Mouse (Mus musculus) hematopoietic stem cell, adult 5-6 weeks (primary cell): ENCODE data around the gene Gsk3a. TPM values are rescaled to one million over a fixed set of nuclear protein-coding genes. Genes with fewer than 3 reads are reported as not detected.

Experiments
- ATAC-seq, 2 experiments: fragments of 125-278 bp in 1 of 2; replicated peaks in 1 of 2; 2 replicates each; pipeline ENCODE4 v1.8.0; 2016 to 2017; ENCODE audit warnings: inconsistent platforms in 2 of 2, mild to moderate bottlenecking in 2 of 2, moderate number of reproducible peaks in 2 of 2, low read depth in 1 of 2, moderate TSS enrichment in 1 of 2; ENCODE audit not compliant: low FRiP score in 2 of 2, poor library complexity in 2 of 2, severe bottlenecking in 2 of 2, insufficient read depth in 1 of 2, low TSS enrichment in 1 of 2
- total RNA-seq: library from RNA; stranded (forward); fragments of 172-1452, 232-1000 nt; gene quantifications from 2 replicates; pipeline ENCODE4 v1.2.3, GENCODE M21; 2017

Gsk3a gene
- total RNA-seq, 1 experiment from 2014 or later: 66.5 TPM

DNA sequence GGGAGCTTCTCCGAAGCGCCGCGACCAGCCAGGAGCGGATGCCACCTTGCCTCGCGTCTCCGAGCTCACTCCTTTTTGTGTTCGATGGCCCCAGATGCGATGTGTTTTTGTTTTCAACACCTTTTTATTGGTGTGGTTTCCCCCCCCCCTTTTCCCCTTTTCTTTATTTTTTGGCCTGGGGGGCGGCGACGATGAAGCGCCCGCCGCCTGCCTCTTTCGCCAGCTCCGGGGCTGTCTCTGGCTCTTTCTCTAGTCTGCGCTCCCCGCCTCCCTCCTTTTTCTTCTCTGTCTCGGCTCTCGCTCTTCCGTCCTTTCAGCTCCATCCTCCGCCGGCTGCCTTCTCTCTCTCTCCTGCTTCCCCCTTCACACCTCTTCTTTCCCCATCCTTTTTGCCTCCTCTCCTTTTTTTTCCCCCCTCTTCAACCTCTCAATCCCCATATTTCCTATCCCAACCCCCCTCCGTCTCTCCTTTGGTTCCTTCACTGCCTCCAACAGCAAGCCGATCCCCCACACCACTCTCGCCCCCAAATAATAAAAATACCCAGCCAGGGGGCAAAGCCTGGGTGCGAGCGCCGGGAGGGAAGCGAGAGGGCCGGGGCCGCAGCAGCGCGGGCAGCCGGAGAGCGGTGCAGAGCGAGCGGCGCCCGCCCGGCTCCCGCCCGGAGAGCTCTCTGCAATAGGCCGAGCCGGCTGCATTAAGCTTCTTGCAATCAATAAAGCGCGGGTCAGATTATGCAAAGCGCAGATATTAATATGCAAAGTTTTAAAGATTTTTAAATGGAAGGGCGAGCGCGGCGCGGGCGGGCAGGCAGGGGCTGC, 58.7 kb downstream of the Gsk3a start:
- ATAC-seq: no peak

DNA sequence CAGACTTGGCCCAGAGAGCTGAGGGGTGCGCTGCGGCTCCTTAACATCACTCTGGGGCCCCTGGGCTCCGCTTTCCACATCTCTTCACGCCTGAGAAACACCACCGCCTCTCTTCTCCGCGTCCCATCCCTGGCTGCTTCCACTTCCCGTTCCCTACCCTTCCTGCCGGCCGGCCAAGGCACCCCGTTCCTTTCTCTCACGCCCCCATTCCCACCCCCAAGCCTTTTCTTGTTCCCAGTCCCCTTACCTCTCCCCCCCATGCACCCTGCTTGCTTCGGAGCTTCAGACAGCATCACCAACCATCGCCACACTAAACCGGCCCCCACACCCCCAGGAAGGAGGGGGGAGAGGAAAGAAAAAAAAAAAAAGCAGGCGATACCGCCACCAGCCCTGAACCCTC, 59.3 kb downstream of the Gsk3a start:
- ATAC-seq: no peak

Other genes starting within 250 kb of the Gsk3a start
- gene Atp1a3, start 231.9 kb downstream of the Gsk3a start, total RNA-seq: 7.7 and 9.9 TPM in 2 replicates
- gene Grik5, start 165.5 kb downstream of the Gsk3a start, total RNA-seq: 11.4 and 36.2 TPM in 2 replicates
- gene Zfp574, start 165.3 kb downstream of the Gsk3a start, total RNA-seq: 6.3 and 6.6 TPM in 2 replicates
- gene Pou2f2, start 58.1 kb downstream of the Gsk3a start, total RNA-seq: 3.5 and 7.6 TPM in 2 replicates
- 24.3 and 24.9 TPM in 2 replicates for gene Dedd2, start 17.2 kb downstream of the Gsk3a start, total RNA-seq
- 5.3 and 8.0 TPM in 2 replicates for gene Zfp526, start 16.4 kb downstream of the Gsk3a start, total RNA-seq
- 14.1 and 17.3 TPM in 2 replicates for gene Erf, start 12.9 kb upstream of the Gsk3a start, total RNA-seq
- 39.1 and 39.4 TPM in 2 replicates for gene Cic, start 29.9 kb upstream of the Gsk3a start, total RNA-seq
- gene Pafah1b3, start 60.1 kb upstream of the Gsk3a start, total RNA-seq: 20.8 and 37.0 TPM in 2 replicates
- gene Prr19, start 63.6 kb upstream of the Gsk3a start, total RNA-seq: not detected in 2 replicates
- gene Tmem145, start 68.3 kb upstream of the Gsk3a start, total RNA-seq: not detected in 2 replicates
- 4.8 and 5.3 TPM in 2 replicates for gene Megf8, start 79.3 kb upstream of the Gsk3a start, total RNA-seq
- gene Cnfn, start 131.9 kb upstream of the Gsk3a start, total RNA-seq: not detected in 2 replicates
- gene Lipe, start 160.9 kb upstream of the Gsk3a start, total RNA-seq: 13.6 and 18.7 TPM in 2 replicates
- not detected in 2 replicates for gene Cxcl17, start 175.0 kb upstream of the Gsk3a start, total RNA-seq
- gene Ceacam1, start 239.8 kb upstream of the Gsk3a start, total RNA-seq: 9.5 and 22.0 TPM in 2 replicates